Mouse (Mus musculus): ENCODE measurements around the gene Inpp4a. TPM values are rescaled to one million over a fixed set of nuclear protein-coding genes. Genes with fewer than 3 reads are reported as not detected.

The Inpp4a gene
- total and polyA plus RNA-seq, 3 experiments, result 2.9 to 6.2 (median 6.1) TPM

DNA sequence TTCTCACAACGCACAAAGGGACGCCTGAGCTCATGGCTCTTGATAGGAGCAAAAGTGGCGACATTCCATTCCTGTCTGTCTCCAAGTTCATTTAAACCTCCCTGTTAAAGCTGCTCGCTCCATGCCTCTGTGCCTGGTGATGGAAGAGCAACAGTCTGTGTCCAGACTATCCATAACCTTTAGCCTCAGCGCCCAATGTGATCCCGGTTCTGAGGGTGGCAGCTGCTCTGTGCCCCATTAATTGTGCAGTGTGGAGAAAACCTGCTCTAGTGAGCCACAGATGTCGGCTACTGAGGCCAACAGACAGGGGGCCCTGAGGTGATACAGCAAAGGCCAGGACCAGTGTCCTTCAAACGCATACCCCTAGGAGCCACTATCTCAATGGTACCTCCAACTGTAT lies 100.1 kb downstream of the Inpp4a start:
- TF ChIP-seq GATA2 (IDR thresholded peaks at IDR 0.05; ENCODE audit: borderline replicate concordance, low read depth, low read length) (no peak), GATA1 (IDR thresholded peaks at IDR 0.05; ENCODE audit: borderline replicate concordance, low read length) (no peak), POLR2AphosphoS5 (IDR thresholded peaks at IDR 0.05; ENCODE audit: insufficient replicate concordance, low read depth, low read length) (no peak), CTCF (IDR thresholded peaks at IDR 0.05; ENCODE audit: low read depth, low read length) (no peak), TAL1 (conservative IDR thresholded peaks at IDR 0.05; ENCODE audit: low read depth, low read length) (no peak)
- Histone ChIP-seq H3K4me1 (ENCODE audit: insufficient read depth, low read depth, low read length) (peaks cover 6% of the 10 kb centered on the region; the same call in 1 of the 2 replicates), H3K4me3 (ENCODE audit: low read depth, low read length) (no peak overlapping the region), H3K27me3 (ENCODE audit: insufficient read depth, low read length) (peaks cover 21% of the 10 kb centered on the region), H3K9me3 (replicated peaks) (no peaks in the 10 kb centered on the region), H3K36me3 (replicated peaks) (no peaks in the 10 kb centered on the region)
- DNase-seq (ENCODE audit: low spot score) (no peak), ATAC-seq (ENCODE audit: extremely low read depth, insufficient number of reproducible peaks, low FRiP score, poor library complexity, severe bottlenecking) (no peak)

DNA sequence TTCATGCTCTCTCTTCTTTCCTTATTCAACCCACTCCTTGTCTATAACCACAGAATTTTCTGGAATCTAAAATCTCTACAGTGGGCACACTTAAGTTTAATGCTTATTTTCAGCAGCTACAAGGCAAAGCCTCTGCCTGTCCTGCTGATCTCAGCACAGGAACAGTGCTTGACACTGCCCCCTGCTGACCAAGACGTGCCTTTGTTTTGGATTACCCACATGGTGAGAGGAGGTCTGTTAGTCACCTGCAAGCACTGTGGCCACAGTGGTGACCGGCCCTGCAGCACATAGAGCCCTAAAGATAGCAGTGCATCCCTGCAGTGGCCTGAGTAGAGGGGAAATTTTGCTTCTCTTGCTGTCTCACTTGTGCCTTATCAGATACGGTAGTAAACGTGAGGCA lies 102.0 kb downstream of the Inpp4a start:
- Histone ChIP-seq H3K4me1 (ENCODE audit: insufficient read depth, low read depth, low read length) (peaks cover 6% of the 10 kb centered on the region; the same call in 1 of the 2 replicates), H3K4me3 (ENCODE audit: low read depth, low read length) (no peak overlapping the region), H3K9me3 (replicated peaks) (no peaks in the 10 kb centered on the region), H3K27me3 (ENCODE audit: insufficient read depth, low read length) (peaks cover 23% of the 10 kb centered on the region), H3K36me3 (replicated peaks) (no peaks in the 10 kb centered on the region)
- ATAC-seq (ENCODE audit: extremely low read depth, insufficient number of reproducible peaks, low FRiP score, poor library complexity, severe bottlenecking), result no peak; the same call in 1 of the 2 replicates
- TF ChIP-seq CTCF (IDR thresholded peaks at IDR 0.05; ENCODE audit: low read depth, low read length), result peak; percentile 64
- TF ChIP-seq TAL1 (conservative IDR thresholded peaks at IDR 0.05; ENCODE audit: low read depth, low read length), result no peak
- DNase-seq (ENCODE audit: low spot score), result peak; percentile 62

DNA sequence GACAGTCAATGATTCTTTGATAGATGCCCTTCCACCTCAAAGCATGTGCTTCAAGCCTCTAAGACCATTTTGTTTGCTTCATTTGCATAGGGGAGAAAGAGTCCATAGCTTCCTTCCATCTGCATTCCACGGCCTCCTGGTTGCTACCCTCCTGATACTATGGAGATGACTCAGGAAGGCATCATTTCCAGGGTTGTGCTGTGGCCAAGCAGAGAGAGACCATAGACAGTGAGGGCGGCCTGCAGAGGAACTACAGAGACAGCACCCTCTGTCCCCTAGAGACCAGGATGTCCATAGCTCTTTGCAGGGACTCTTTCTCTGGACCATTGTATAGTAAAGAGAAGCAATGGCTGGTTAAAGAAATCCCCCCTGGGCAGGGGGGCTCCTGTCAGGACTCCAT lies 105.5 kb downstream of the Inpp4a start:
- TF ChIP-seq GATA1 (IDR thresholded peaks at IDR 0.05; ENCODE audit: borderline replicate concordance, low read length) (no peak), CTCF (IDR thresholded peaks at IDR 0.05; ENCODE audit: low read depth, low read length) (no peak), POLR2AphosphoS5 (IDR thresholded peaks at IDR 0.05; ENCODE audit: insufficient replicate concordance, low read depth, low read length) (no peak), GATA2 (IDR thresholded peaks at IDR 0.05; ENCODE audit: borderline replicate concordance, low read depth, low read length) (no peak), TAL1 (conservative IDR thresholded peaks at IDR 0.05; ENCODE audit: low read depth, low read length) (no peak)
- Histone ChIP-seq H3K4me1 (ENCODE audit: insufficient read depth, low read depth, low read length) (peaks cover 17% of the 10 kb centered on the region), H3K9me3 (replicated peaks) (no peaks in the 10 kb centered on the region), H3K36me3 (replicated peaks) (no peaks in the 10 kb centered on the region), H3K4me3 (ENCODE audit: low read depth, low read length) (no peak overlapping the region), H3K27me3 (ENCODE audit: insufficient read depth, low read length) (peaks cover 23% of the 10 kb centered on the region)
- ATAC-seq (ENCODE audit: extremely low read depth, insufficient number of reproducible peaks, low FRiP score, poor library complexity, severe bottlenecking) (no peak), DNase-seq (ENCODE audit: low spot score) (no peak)

DNA sequence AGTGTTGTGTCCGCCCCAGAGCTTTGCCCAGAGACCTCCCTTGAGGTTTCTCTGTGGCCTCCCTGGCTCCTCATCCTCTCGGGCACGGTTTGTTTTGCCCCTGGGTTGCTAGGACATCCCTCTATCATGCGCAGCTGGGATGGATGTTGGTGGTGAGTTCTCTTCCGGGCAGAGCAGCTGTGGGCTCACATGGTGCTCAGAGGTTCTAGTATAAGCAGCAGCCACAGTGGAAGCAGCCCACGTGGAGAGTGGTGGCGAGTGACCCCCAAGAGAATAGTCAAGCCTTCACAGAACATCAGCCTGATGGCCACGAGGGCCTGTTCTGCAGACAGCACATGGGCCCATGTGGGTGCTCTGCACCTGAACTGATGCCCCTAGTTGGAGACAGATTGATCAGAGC lies 107.6 kb downstream of the Inpp4a start:
- Histone ChIP-seq H3K4me1 (ENCODE audit: insufficient read depth, low read depth, low read length) (peaks cover 15% of the 10 kb centered on the region), H3K27me3 (ENCODE audit: insufficient read depth, low read length) (peaks cover 23% of the 10 kb centered on the region), H3K4me3 (ENCODE audit: low read depth, low read length) (no peak overlapping the region), H3K36me3 (replicated peaks) (no peaks in the 10 kb centered on the region), H3K9me3 (replicated peaks) (no peaks in the 10 kb centered on the region)
- no peak for ATAC-seq (ENCODE audit: extremely low read depth, insufficient number of reproducible peaks, low FRiP score, poor library complexity, severe bottlenecking)
- TF ChIP-seq GATA1 (IDR thresholded peaks at IDR 0.05; ENCODE audit: borderline replicate concordance, low read length) (no peak), TAL1 (conservative IDR thresholded peaks at IDR 0.05; ENCODE audit: low read depth, low read length) (no peak), POLR2AphosphoS5 (IDR thresholded peaks at IDR 0.05; ENCODE audit: insufficient replicate concordance, low read depth, low read length) (no peak), GATA2 (IDR thresholded peaks at IDR 0.05; ENCODE audit: borderline replicate concordance, low read depth, low read length) (no peak), CTCF (IDR thresholded peaks at IDR 0.05; ENCODE audit: low read depth, low read length) (no peak)
- DNase-seq (ENCODE audit: low spot score), result no peak

DNA sequence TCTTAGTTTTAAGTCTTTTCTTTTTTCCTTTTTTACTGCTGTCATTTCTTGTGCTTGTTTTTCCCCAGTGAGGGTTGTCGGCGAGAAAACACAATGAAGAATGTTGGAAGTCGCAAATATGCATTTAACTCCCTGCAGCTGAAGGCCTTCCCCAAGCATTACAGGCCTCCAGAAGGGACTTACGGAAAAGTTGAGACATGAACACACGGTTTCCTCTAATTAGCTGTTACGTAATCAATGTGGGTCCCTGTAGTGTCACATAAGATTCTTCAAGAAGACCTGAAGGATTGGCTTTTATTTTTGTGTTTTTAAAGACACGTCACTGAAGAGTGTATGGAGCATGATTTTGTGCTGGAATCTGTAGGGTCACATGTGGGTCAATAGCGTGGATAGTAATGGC lies 108.4 kb downstream of the Inpp4a start:
- H3K4me3 ChIP-seq (ENCODE audit: low read depth, low read length), result no peak overlapping the region
- H3K27me3 ChIP-seq (ENCODE audit: insufficient read depth, low read length), result peaks cover 17% of the 10 kb centered on the region
- H3K9me3 ChIP-seq (replicated peaks), result no peaks in the 10 kb centered on the region
- ATAC-seq (ENCODE audit: extremely low read depth, insufficient number of reproducible peaks, low FRiP score, poor library complexity, severe bottlenecking) (no peak), DNase-seq (ENCODE audit: low spot score) (no peak)
- TF ChIP-seq GATA2 (IDR thresholded peaks at IDR 0.05; ENCODE audit: borderline replicate concordance, low read depth, low read length) (no peak), POLR2AphosphoS5 (IDR thresholded peaks at IDR 0.05; ENCODE audit: insufficient replicate concordance, low read depth, low read length) (no peak), TAL1 (conservative IDR thresholded peaks at IDR 0.05; ENCODE audit: low read depth, low read length) (no peak), GATA1 (IDR thresholded peaks at IDR 0.05; ENCODE audit: borderline replicate concordance, low read length) (no peak), CTCF (IDR thresholded peaks at IDR 0.05; ENCODE audit: low read depth, low read length) (no peak)
- peaks cover 18% of the 10 kb centered on the region for H3K4me1 ChIP-seq (ENCODE audit: insufficient read depth, low read depth, low read length)
- H3K36me3 ChIP-seq (replicated peaks), result no peaks in the 10 kb centered on the region

DNA sequence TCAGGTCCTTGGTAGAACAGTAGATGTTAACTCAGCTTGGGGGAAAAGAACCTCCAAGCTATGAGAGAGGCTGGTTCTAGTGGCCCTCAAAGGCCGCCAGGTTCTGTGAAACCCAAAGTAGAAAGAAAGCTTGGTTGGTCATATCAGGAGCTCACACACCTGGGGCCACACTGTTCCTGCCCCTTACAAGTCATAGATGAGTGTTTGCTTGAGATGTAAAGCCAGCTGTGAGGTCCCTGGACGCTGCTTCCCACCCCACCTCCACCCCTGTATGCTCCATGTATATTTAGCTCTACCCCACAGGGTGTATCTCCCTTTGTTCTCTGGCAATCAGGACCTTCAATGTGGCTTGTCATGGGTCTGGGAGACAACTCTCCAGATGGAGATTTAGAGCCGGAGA lies 109.0 kb downstream of the Inpp4a start:
- DNase-seq (ENCODE audit: low spot score) (no peak), ATAC-seq (ENCODE audit: extremely low read depth, insufficient number of reproducible peaks, low FRiP score, poor library complexity, severe bottlenecking) (no peak)
- Histone ChIP-seq H3K4me1 (ENCODE audit: insufficient read depth, low read depth, low read length) (peaks cover 20% of the 10 kb centered on the region), H3K36me3 (replicated peaks) (no peaks in the 10 kb centered on the region), H3K9me3 (replicated peaks) (no peaks in the 10 kb centered on the region), H3K27me3 (ENCODE audit: insufficient read depth, low read length) (peaks cover 17% of the 10 kb centered on the region), H3K4me3 (ENCODE audit: low read depth, low read length) (no peak overlapping the region)
- TF ChIP-seq POLR2AphosphoS5 (IDR thresholded peaks at IDR 0.05; ENCODE audit: insufficient replicate concordance, low read depth, low read length) (no peak), CTCF (IDR thresholded peaks at IDR 0.05; ENCODE audit: low read depth, low read length) (no peak), GATA2 (IDR thresholded peaks at IDR 0.05; ENCODE audit: borderline replicate concordance, low read depth, low read length) (no peak), TAL1 (conservative IDR thresholded peaks at IDR 0.05; ENCODE audit: low read depth, low read length) (no peak), GATA1 (IDR thresholded peaks at IDR 0.05; ENCODE audit: borderline replicate concordance, low read length) (no peak)
